Mouse (Mus musculus) intestine, embryonic 16.5 days (tissue): ENCODE measurements around the gene Olfr578. TPM values are rescaled to one million over a fixed set of nuclear protein-coding genes. Genes with fewer than 3 reads are reported as not detected.

Source experiments
- ATAC-seq: fragments of 200-750 bp; cut with Nextera tagmentation; 2 replicates; pipeline ENCODE4 v1.8.0; 2017; ENCODE audit warnings: moderate TSS enrichment, moderate library complexity
- H3K27ac ChIP-seq: fragments of 300-500 bp; sonication (generic); 2 replicates; pipeline ENCODE4 v1.5.1; 2014; ENCODE audit warnings: mild to moderate bottlenecking, low read length
- H3K27me3 ChIP-seq: fragments of 300-500 bp; sonication (generic); replicated peaks from 2 replicates; pipeline ENCODE4 v1.6.1; 2014; ENCODE audit warnings: low read length, control low read depth, mixed read lengths; ENCODE audit not compliant: control insufficient read depth, insufficient read depth
- H3K36me3 ChIP-seq: fragments of 300-500 bp; sonication (generic); 2 replicates; pipeline ENCODE4 v1.6.1; 2014; ENCODE audit warnings: low read length, control low read depth; ENCODE audit not compliant: control insufficient read depth, insufficient read depth
- H3K4me1 ChIP-seq: fragments of 300-500 bp; sonication (generic); 2 replicates; pipeline ENCODE4 v1.6.1; 2014; ENCODE audit warnings: low read length, control low read depth, mixed read lengths; ENCODE audit not compliant: control insufficient read depth, insufficient read depth
- H3K4me2 ChIP-seq: fragments of 300-500 bp; sonication (generic); 2 replicates; pipeline ENCODE4 v1.6.1; 2014; ENCODE audit warnings: low read depth, low read length, control low read depth
- H3K4me3 ChIP-seq: fragments of 300-500 bp; sonication (generic); 2 replicates; pipeline ENCODE4 v1.5.1; 2014; ENCODE audit warnings: mild to moderate bottlenecking, low read length
- H3K9ac ChIP-seq: fragments of 300-500 bp; sonication (generic); 2 replicates; pipeline ENCODE4 v1.6.1; 2014; ENCODE audit warnings: low read depth, low read length
- H3K9me3 ChIP-seq: fragments of 300-500 bp; sonication (generic); 2 replicates; pipeline ENCODE4 v1.6.1; 2016; ENCODE audit warnings: low read length, control low read depth; ENCODE audit not compliant: control insufficient read depth
- WGBS: fragments of 180-500 bp; shearing (Covaris S2); extraction: QIAGEN DNeasy Blood & Tissue Kit; methylation state at CpG from one replicate; pipeline ENCODE4 v1.1.7; 2014; 5-methylcytosine and 5-hydroxymethylcytosine counted together
- polyA plus RNA-seq: library from polyadenylated mRNA; unstranded; fragments of >200 nt; fragmentation: Nextera tagmentation; extraction: Ambion mirVana; gene quantifications from 2 replicates; pipeline ENCODE4 v1.2.1, GENCODE M21; 2015

Gene Olfr578
- polyA plus RNA-seq, 1 experiment from 2014 or later = not detected

DNA sequence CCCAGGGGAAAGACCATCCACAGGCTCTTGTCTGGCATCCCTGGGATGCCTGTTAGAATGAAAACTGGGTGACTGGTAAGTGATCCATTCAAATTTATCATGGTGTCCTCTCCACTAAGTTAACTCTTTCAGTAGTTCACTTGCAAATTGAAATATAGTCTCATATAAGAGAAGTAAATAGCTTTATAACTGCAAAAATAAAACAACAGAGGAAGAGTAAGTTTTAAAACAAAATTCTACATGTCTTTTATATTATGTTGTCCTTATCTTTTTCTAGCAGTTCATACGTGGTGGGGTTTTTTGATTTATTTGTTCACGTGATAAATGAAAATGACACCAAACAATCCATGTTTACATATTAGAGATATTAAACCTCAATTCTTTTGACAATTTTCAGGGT, 46.6 kb downstream of the Olfr578 start, which contains the start of gene Olfr573-ps1:
Gene Olfr573-ps1, minus strand, starts transcription at position 101 of the 400 bp plus-strand sequence.
- H3K4me2 ChIP-seq = no peak within 1 kb of the TSS
- ATAC-seq = no peak
- H3K9ac ChIP-seq = no peak within 1 kb of the TSS
- H3K27me3 ChIP-seq = no peaks in the 10 kb centered on the region
- H3K4me3 ChIP-seq = no peak within 1 kb of the TSS
- no peaks in the 10 kb centered on the region for H3K36me3 ChIP-seq
- H3K9me3 ChIP-seq = no peaks in the 10 kb centered on the region
- no peak within 1 kb of the TSS for H3K27ac ChIP-seq
- H3K4me1 ChIP-seq = no peaks in the 10 kb centered on the region
- 80% methylated on average over 2 of the region's 2 CpGs for WGBS

Other genes starting within 250 kb of the Olfr578 start
- gene Olfr560, start 230.0 kb downstream of the Olfr578 start, polyA plus RNA-seq = not detected in 2 replicates
- 0.39 and 0.58 TPM in 2 replicates for gene Olfr78, start 229.9 kb downstream of the Olfr578 start, polyA plus RNA-seq
- gene Olfr561, start 218.1 kb downstream of the Olfr578 start, polyA plus RNA-seq = not detected in 2 replicates
- not detected in 2 replicates for gene Olfr564, start 185.8 kb downstream of the Olfr578 start, polyA plus RNA-seq
- not detected in 2 replicates for gene Olfr566, start 130.6 kb downstream of the Olfr578 start, polyA plus RNA-seq
- gene Olfr568, start 112.2 kb downstream of the Olfr578 start, polyA plus RNA-seq = not detected in 2 replicates
- gene Olfr569, start 98.4 kb downstream of the Olfr578 start, polyA plus RNA-seq = not detected in 2 replicates
- not detected in 2 replicates for gene Olfr570, start 94.7 kb downstream of the Olfr578 start, polyA plus RNA-seq
- gene Olfr571, start 71.8 kb downstream of the Olfr578 start, polyA plus RNA-seq = not detected in 2 replicates
- gene Olfr572, start 64.9 kb downstream of the Olfr578 start, polyA plus RNA-seq = not detected in 2 replicates
- not detected in 2 replicates for gene Olfr573-ps1, start 46.7 kb downstream of the Olfr578 start, polyA plus RNA-seq
- gene Olfr574, start 40.9 kb downstream of the Olfr578 start, polyA plus RNA-seq = not detected in 2 replicates
- not detected in 2 replicates for gene Olfr575, start 30.5 kb downstream of the Olfr578 start, polyA plus RNA-seq
- gene Olfr576, start 26.7 kb downstream of the Olfr578 start, polyA plus RNA-seq = not detected in 2 replicates
- not detected in 2 replicates for gene Olfr577, start 13.4 kb downstream of the Olfr578 start, polyA plus RNA-seq
- gene Olfr582, start 48.7 kb upstream of the Olfr578 start, polyA plus RNA-seq = not detected in 2 replicates
- not detected in 2 replicates for gene Olfr583, start 62.0 kb upstream of the Olfr578 start, polyA plus RNA-seq
- gene Olfr584, start 92.6 kb upstream of the Olfr578 start, polyA plus RNA-seq = not detected in 2 replicates
- gene Olfr585, start 108.4 kb upstream of the Olfr578 start, polyA plus RNA-seq = not detected in 2 replicates
- not detected in 2 replicates for gene Olfr586, start 136.3 kb upstream of the Olfr578 start, polyA plus RNA-seq
- gene Olfr588-ps1, start 151.6 kb upstream of the Olfr578 start, polyA plus RNA-seq = not detected in 2 replicates
- gene Olfr589, start 167.0 kb upstream of the Olfr578 start, polyA plus RNA-seq = not detected in 2 replicates
- gene Olfr591, start 189.0 kb upstream of the Olfr578 start, polyA plus RNA-seq = not detected in 2 replicates
- not detected in 2 replicates for gene Olfr592, start 195.5 kb upstream of the Olfr578 start, polyA plus RNA-seq
- gene Olfr593, start 222.5 kb upstream of the Olfr578 start, polyA plus RNA-seq = not detected in 2 replicates
- gene Olfr594, start 227.7 kb upstream of the Olfr578 start, polyA plus RNA-seq = not detected in 2 replicates